Mouse (Mus musculus) MEL-GATA-1-ER (cell line): ENCODE data around the gene Cfap65.
A peak's percentile ranks its signal among the peaks of the same experiment; 100 is the strongest.

Experiments
- DNase-seq: peaks from one replicate; pipeline ENCODE4 v3.0.0-alpha.2; 2012; ENCODE audit warnings: low read depth; ENCODE audit errors: extremely low read depth

The Cfap65 gene

GRCm38 (mm10) chr1:74935402-74935801 is at the start of gene Cfap65:
TSS of gene Cfap65 (minus strand) at chr1:74935599.
- DNase-seq: no peak

- no peak for DNase-seq
These were observed 41.6 kb upstream of the Cfap65 start for GRCm38 (mm10) chr1:74977001-74977400.

GRCm38 (mm10) chr1:74975936-74976335 is 40.5 kb upstream of the Cfap65 start:
- DNase-seq: no peak

- no peak for DNase-seq
These were observed 38.2 kb upstream of the Cfap65 start for GRCm38 (mm10) chr1:74973590-74973989.

- no peak for DNase-seq
These were observed 36.1 kb upstream of the Cfap65 start for GRCm38 (mm10) chr1:74971353-74972050.

- peak; percentile 36 for DNase-seq
These were observed 32.7 kb upstream of the Cfap65 start for GRCm38 (mm10) chr1:74967962-74968580.

- DNase-seq: peak; percentile 36
These were observed 29.3 kb upstream of the Cfap65 start for GRCm38 (mm10) chr1:74964494-74965215.

GRCm38 (mm10) chr1:74962853-74963227 is 27.4 kb upstream of the Cfap65 start:
- DNase-seq: no peak

GRCm38 (mm10) chr1:74962126-74962852 is 26.9 kb upstream of the Cfap65 start:
- no peak for DNase-seq

- no peak for DNase-seq
These were observed 26.3 kb upstream of the Cfap65 start for GRCm38 (mm10) chr1:74961722-74962121.

- no peak for DNase-seq
These were observed 24.7 kb upstream of the Cfap65 start for GRCm38 (mm10) chr1:74960059-74960458.

- no peak for DNase-seq
These were observed 16.3 kb upstream of the Cfap65 start, which contains the start of gene Ihh for GRCm38 (mm10) chr1:74951556-74952210. TSS of gene Ihh (minus strand) at chr1:74951672.

GRCm38 (mm10) chr1:74950576-74951490 is 15.4 kb upstream of the Cfap65 start:
- no peak for DNase-seq

GRCm38 (mm10) chr1:74950066-74950465 is 14.7 kb upstream of the Cfap65 start:
- no peak for DNase-seq

GRCm38 (mm10) chr1:74949666-74950050 is 14.3 kb upstream of the Cfap65 start:
- no peak for DNase-seq

- no peak for DNase-seq
These were observed 13.6 kb upstream of the Cfap65 start for GRCm38 (mm10) chr1:74948784-74949665.

GRCm38 (mm10) chr1:74947986-74948670 is 12.7 kb upstream of the Cfap65 start:
- no peak for DNase-seq

- no peak for DNase-seq
These were observed 6.4 kb upstream of the Cfap65 start for GRCm38 (mm10) chr1:74941651-74942360.
